ENCODE assay signal across 13 mouse cellular contexts in genomic region chr1:191557109-191557508, GRCm38 (mm10). TPM values are rescaled to one million over a fixed set of nuclear protein-coding genes. Genes with fewer than 3 reads are reported as not detected.
DNase-seq lines count a peak whose midpoint lies in the region; ATAC-seq and TF ChIP-seq lines count a peak whose summit lies in the region.
"Had no signal": no experiment of that assay in that cellular context is flagged by ENCODE, and none has a peak within 500 bp of the region (broad histone marks: within the 10 kb centered on the region; RNA-seq: fewer than 3 reads in every experiment).

No protein-coding gene starts in this region.

- no peaks in the 10 kb centered on the region for H3K9me3 ChIP-seq in lung, postnatal 0 days (ENCODE audit: low read length)
- H3K9me3 ChIP-seq: midbrain, embryonic 10.5 days; neural tube, embryonic 12.5 days had no signal

- H3K27me3 ChIP-seq in lung, postnatal 0 days (replicated peaks; ENCODE audit: insufficient read depth, low read length) = no peaks in the 10 kb centered on the region
- H3K27me3 ChIP-seq: neural tube, embryonic 12.5 days had no signal

- peak; percentile 25 to 55 for DNase-seq in heart, adult 9 months (ENCODE audit: low spot score in 2 of 2)
- DNase-seq in heart, postnatal 36 days = no peak
- DNase-seq in lung, postnatal 0 days (ENCODE audit: low spot score) = peak; percentile 66
- no peak for DNase-seq in lung, postnatal 4 days
- DNase-seq in kidney, postnatal 36 days = peak; percentile 26 to 40
- DNase-seq in c-Kit-positive CD71-positive TER-119-positive erythroid progenitor cells, embryonic 14.5 days (ENCODE audit: low spot score) = no peak
- DNase-seq in spleen, adult 18-20 months = no peak
- DNase-seq: cerebellum, adult 11-12 months; gastrocnemius, postnatal 10 days had no signal

- intact Hi-C loops in heart, postnatal 36 days (cut with DNase I) = loop anchor here (5.0 kb wide), 1 partner anchor 65 kb away; no protein-coding TSS in a partner anchor

- H3K36me3 ChIP-seq in lung, postnatal 0 days (ENCODE audit: insufficient read depth, low read length) = no peaks in the 10 kb centered on the region

- no peak for TF ChIP-seq CTCF in lung, postnatal 0 days (IDR thresholded peaks at IDR 0.05)

- no peak overlapping the region for H3K4me3 ChIP-seq in lung, postnatal 0 days (ENCODE audit: low read depth, low read length)
- H3K4me3 ChIP-seq: midbrain, embryonic 10.5 days; neural tube, embryonic 12.5 days had no signal

- 50% methylated on average over 8 of the region's 8 CpGs for WGBS in lung, postnatal 0 days

- no peak overlapping the region for H3K4me2 ChIP-seq in lung, postnatal 0 days (replicated peaks; ENCODE audit: low read depth, low read length)
- H3K4me2 ChIP-seq: hindbrain, embryonic 14.5 days; neural tube, embryonic 12.5 days had no signal

- TF ChIP-seq EP300 in lung, postnatal 0 days (IDR thresholded peaks at IDR 0.05) = peak; percentile 52

- H3K27ac ChIP-seq in lung, postnatal 0 days (ENCODE audit: low read length) = no peak overlapping the region
- H3K27ac ChIP-seq: hindbrain, embryonic 14.5 days; midbrain, embryonic 10.5 days; neural tube, embryonic 12.5 days had no signal

- peak; percentile 68 for ATAC-seq in lung, postnatal 0 days
- ATAC-seq in activated CD4-positive, CD25-positive, alpha-beta regulatory T cell, adult 4 months = no peak

- no peaks in the 10 kb centered on the region; the same call in 1 of the 2 replicates for H3K4me1 ChIP-seq in lung, postnatal 0 days (ENCODE audit: insufficient read depth, low read depth, low read length)
- H3K4me1 ChIP-seq: midbrain, embryonic 10.5 days; neural tube, embryonic 12.5 days had no signal

- no peak overlapping the region for H3K9ac ChIP-seq in lung, postnatal 0 days (replicated peaks; ENCODE audit: low read depth)
- H3K9ac ChIP-seq: hindbrain, embryonic 14.5 days; neural tube, embryonic 12.5 days had no signal

RNA-seq across cellular contexts. Expression of gene Dtl, which starts 18.2 kb away (rescaled TPM):
- total RNA-seq in heart, postnatal 36 days (2021) = under 1 TPM; 0.19 to 0.31 TPM
- polyA plus RNA-seq in lung, postnatal 0 days (2015; fragmentation: Nextera tagmentation; extraction: Ambion mirVana) = 2.9 and 3.1 TPM in 2 replicates
- polyA plus RNA-seq in activated CD4-positive, CD25-positive, alpha-beta regulatory T cell, adult 4 months (2017; shearing (Covaris generic)) = 10 to 100 TPM; 11.2 to 16.9 TPM

RNA-seq across cellular contexts. Expression of gene Ints7, which starts 18.3 kb away (rescaled TPM):
- 10 to 100 TPM; 10.4 to 11.4 TPM for total RNA-seq in heart, postnatal 36 days (2021)
- polyA plus RNA-seq in lung, postnatal 0 days (2015; fragmentation: Nextera tagmentation; extraction: Ambion mirVana) = 13.9 and 14.3 TPM in 2 replicates
- 10 to 100 TPM; 36.7 to 41.6 TPM for polyA plus RNA-seq in activated CD4-positive, CD25-positive, alpha-beta regulatory T cell, adult 4 months (2017; shearing (Covaris generic))

Comparison
In these comparisons a context has a peak if more than half of its experiments do, and no peak if none do; other contexts are left out.
1. DNase-seq: peak in heart, adult 9 months (2 of 2), lung, postnatal 0 days (single experiment) and kidney, postnatal 36 days (2 of 2); none in heart, postnatal 36 days (0 of 2), lung, postnatal 4 days (0 of 2), c-Kit-positive CD71-positive TER-119-positive erythroid progenitor cells, embryonic 14.5 days (single experiment) and spleen, adult 18-20 months (0 of 2).